Mouse (Mus musculus) CH12.LX (cell line): ENCODE data around the gene Cox14.

Experiments used
- CHD2 ChIP-seq: IDR thresholded peaks from 2 replicates; pipeline ENCODE4 v1.6.1; 2011; ENCODE audit warnings: low read length, improper control_type of control experiment
- CTCF ChIP-seq, 2 experiments: IDR thresholded peaks in 1 of 2; conservative IDR thresholded peaks in 1 of 2; 2 replicates each; pipeline ENCODE4 v1.5.1; 2011 to 2012; ENCODE audit warnings: low read depth in 2 of 2, low read length in 2 of 2, improper control_type of control experiment in 1 of 2, inconsistent platforms in 1 of 2, mild to moderate bottlenecking in 1 of 2, moderate library complexity in 1 of 2
- GABPA ChIP-seq: IDR thresholded peaks from 2 replicates; pipeline ENCODE4 v1.6.1; 2012; ENCODE audit warnings: low read depth, low read length, improper control_type of control experiment, inconsistent platforms; ENCODE audit not compliant: insufficient replicate concordance
- NRF1 ChIP-seq: IDR thresholded peaks from 2 replicates; pipeline ENCODE4 v1.6.1; 2014; ENCODE audit warnings: low read depth, mild to moderate bottlenecking, inconsistent platforms, low read length, improper control_type of control experiment, moderate library complexity
- POLR2A ChIP-seq: IDR thresholded peaks from 2 replicates; pipeline ENCODE4 v1.6.1; 2011; ENCODE audit warnings: low read depth, mild to moderate bottlenecking, improper control_type of control experiment, low read length
- POLR2AphosphoS2 ChIP-seq: IDR thresholded peaks from 2 replicates; pipeline ENCODE4 v1.6.1; 2011; ENCODE audit warnings: low read depth, low read length, improper control_type of control experiment
- USF2 ChIP-seq: conservative IDR thresholded peaks from 2 replicates; pipeline ENCODE4 v1.6.1; 2011; ENCODE audit warnings: low read depth, low read length, improper control_type of control experiment
- ZKSCAN1 ChIP-seq: IDR thresholded peaks from 2 replicates; pipeline ENCODE4 v1.6.1; 2012; ENCODE audit warnings: low read depth, inconsistent platforms, low read length, improper control_type of control experiment, borderline replicate concordance

GRCm38 (mm10) chr15:99717386-99718334, 7.8 kb upstream of the Cox14 start, which contains the start of gene Gpd1:
- TF ChIP-seq CTCF (conservative IDR thresholded peaks at IDR 0.05 in 1 of 2, IDR thresholded peaks at IDR 0.05 in 1 of 2; ENCODE audit: low read depth in 2 of 2, low read length in 2 of 2), result no peak
- TF ChIP-seq POLR2A, result no peak
- no peak for TF ChIP-seq CHD2
- no peak for TF ChIP-seq NRF1
- TF ChIP-seq GABPA, result no peak
- TF ChIP-seq POLR2AphosphoS2, result no peak
- no peak for TF ChIP-seq USF2
- no peak for TF ChIP-seq ZKSCAN1
